Mouse (Mus musculus): Measurements from ENCODE around the gene Cant1.

Cant1 gene

GRCm38 (mm10) chr11:118427266-118427779, 8.4 kb upstream of the Cant1 start:
- Histone ChIP-seq H3K4me1 (replicated peaks; ENCODE audit: low read depth, low read length) (peaks cover 33% of the 10 kb centered on the region), H3K27me3 (ENCODE audit: insufficient read depth, low read length) (peaks cover 22% of the 10 kb centered on the region), H3K36me3 (ENCODE audit: insufficient read depth, low read length) (no peaks in the 10 kb centered on the region), H3K4me3 (replicated peaks; ENCODE audit: low read length) (no peak overlapping the region), H3K9me3 (ENCODE audit: low read length) (no peaks in the 10 kb centered on the region)
- TF ChIP-seq POU5F1 (IDR thresholded peaks at IDR 0.05; ENCODE audit: borderline replicate concordance, low read length) (no peak), NANOG (IDR thresholded peaks at IDR 0.05; ENCODE audit: borderline replicate concordance, low read length) (no peak), CTCF (conservative IDR thresholded peaks at IDR 0.05; ENCODE audit: low read length) (no peak)

DNA sequence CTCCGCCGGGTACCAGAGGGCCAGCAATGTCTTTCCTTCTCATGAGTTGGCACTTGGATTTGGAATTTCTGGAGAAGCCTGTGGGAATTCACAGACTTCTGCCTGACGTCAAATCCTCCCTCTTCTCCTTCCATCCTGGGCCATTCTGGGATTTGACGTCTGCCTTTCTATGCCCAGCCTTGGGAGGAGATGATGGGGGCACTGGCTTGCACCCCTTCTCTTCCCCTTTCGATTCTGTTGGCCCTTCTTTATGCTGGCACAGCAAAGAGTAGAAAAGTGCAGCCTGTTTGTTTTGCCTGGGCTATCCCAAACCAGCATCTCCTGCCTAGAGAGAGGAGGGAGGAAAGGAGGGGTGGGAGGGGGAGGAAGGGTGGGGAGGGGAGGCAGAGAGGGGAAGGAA, 7.9 kb upstream of the Cant1 start:
- no peak overlapping the region for H3K4me3 ChIP-seq (replicated peaks; ENCODE audit: low read length)
- H3K27me3 ChIP-seq (ENCODE audit: insufficient read depth, low read length), result peaks cover 22% of the 10 kb centered on the region
- no peaks in the 10 kb centered on the region for H3K36me3 ChIP-seq (ENCODE audit: insufficient read depth, low read length)
- TF ChIP-seq CTCF (conservative IDR thresholded peaks at IDR 0.05; ENCODE audit: low read length) (no peak), NANOG (IDR thresholded peaks at IDR 0.05; ENCODE audit: borderline replicate concordance, low read length) (no peak), POU5F1 (IDR thresholded peaks at IDR 0.05; ENCODE audit: borderline replicate concordance, low read length) (no peak)
- peaks cover 33% of the 10 kb centered on the region for H3K4me1 ChIP-seq (replicated peaks; ENCODE audit: low read depth, low read length)
- H3K9me3 ChIP-seq (ENCODE audit: low read length), result no peaks in the 10 kb centered on the region

DNA sequence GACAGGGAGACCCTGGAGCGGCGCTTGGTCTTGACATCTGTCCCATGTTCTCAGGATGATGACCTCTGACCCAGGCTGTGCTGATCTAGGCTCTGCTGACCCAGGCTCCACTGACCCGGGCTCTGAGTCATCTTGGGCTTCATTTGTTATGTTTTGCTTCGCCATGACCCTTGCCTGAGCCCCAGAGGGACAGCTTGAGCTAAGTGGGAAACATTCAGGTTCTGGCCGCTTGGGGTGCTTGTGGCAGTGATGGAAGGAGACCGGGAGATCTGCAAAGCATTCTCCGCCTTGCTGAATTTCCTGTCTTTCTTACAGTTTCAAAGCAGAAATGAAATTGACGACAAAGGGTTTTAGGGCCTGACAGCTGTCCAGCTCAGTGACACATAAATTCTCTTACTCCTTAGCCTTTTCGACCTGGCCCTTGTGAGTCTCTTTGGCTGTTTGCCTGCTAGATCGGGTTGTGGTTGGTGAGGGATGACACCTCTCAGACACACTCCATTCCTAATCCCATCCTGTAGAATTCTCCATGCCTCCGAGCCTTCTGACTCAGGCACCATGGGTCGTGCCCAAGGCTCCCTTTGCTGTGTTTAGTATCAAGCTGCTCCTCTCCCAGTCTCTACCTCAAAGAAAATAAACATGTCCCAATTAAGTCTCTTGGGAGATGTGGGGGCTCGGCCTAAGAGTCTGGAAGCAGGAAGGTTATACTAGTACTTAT, 5.9 kb upstream of the Cant1 start:
- TF ChIP-seq POU5F1 (IDR thresholded peaks at IDR 0.05; ENCODE audit: borderline replicate concordance, low read length), result no peak
- TF ChIP-seq NANOG (IDR thresholded peaks at IDR 0.05; ENCODE audit: borderline replicate concordance, low read length), result no peak
- no peak for TF ChIP-seq CTCF (conservative IDR thresholded peaks at IDR 0.05; ENCODE audit: low read length)
- H3K4me3 ChIP-seq (replicated peaks; ENCODE audit: low read length), result no peak overlapping the region
- peaks cover 33% of the 10 kb centered on the region for H3K4me1 ChIP-seq (replicated peaks; ENCODE audit: low read depth, low read length)
- H3K27me3 ChIP-seq (ENCODE audit: insufficient read depth, low read length), result peaks cover 22% of the 10 kb centered on the region
- no peaks in the 10 kb centered on the region for H3K9me3 ChIP-seq (ENCODE audit: low read length)
- no peaks in the 10 kb centered on the region for H3K36me3 ChIP-seq (ENCODE audit: insufficient read depth, low read length)

DNA sequence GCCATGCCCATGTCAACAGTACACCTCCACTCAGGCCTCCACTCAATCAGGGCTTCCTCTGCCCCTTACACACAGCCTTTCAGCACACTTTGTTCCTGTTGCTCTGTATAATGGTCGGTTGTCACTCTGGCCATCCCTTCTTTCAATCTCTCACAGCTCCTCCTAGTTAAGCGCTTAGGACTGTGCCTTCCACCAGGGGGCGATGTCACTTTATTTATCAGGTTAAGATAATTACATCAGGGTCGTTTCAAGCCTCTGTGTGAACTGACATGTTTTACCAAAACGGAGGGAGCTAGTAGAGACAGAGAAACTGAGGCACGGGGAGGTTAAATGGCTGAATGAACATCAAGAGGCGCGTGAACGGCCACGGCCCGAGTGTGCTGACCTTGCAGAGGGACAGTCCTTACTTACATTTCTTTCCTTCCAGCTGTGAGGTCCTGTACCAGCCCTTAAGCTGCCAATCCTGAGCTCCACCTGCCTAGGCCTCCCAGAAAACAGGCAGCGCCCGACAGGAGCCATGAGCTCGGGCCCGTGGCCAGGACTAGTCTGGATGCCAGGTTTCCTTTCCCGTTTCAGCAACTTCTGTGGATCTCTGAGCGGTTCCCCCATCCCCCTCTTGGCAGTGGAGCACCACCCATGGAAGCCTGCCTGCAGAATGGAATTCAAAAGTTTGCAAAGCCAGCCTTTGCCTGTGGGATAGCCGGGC, 4.5 kb upstream of the Cant1 start:
- Histone ChIP-seq H3K36me3 (ENCODE audit: insufficient read depth, low read length) (no peaks in the 10 kb centered on the region), H3K4me1 (replicated peaks; ENCODE audit: low read depth, low read length) (peaks cover 25% of the 10 kb centered on the region), H3K4me3 (replicated peaks; ENCODE audit: low read length) (no peak overlapping the region), H3K27me3 (ENCODE audit: insufficient read depth, low read length) (peaks cover 22% of the 10 kb centered on the region), H3K9me3 (ENCODE audit: low read length) (no peaks in the 10 kb centered on the region)
- TF ChIP-seq NANOG (IDR thresholded peaks at IDR 0.05; ENCODE audit: borderline replicate concordance, low read length), result no peak
- no peak for TF ChIP-seq POU5F1 (IDR thresholded peaks at IDR 0.05; ENCODE audit: borderline replicate concordance, low read length)
- TF ChIP-seq CTCF (conservative IDR thresholded peaks at IDR 0.05; ENCODE audit: low read length), result peak; percentile 71

- Histone ChIP-seq H3K4me3 (replicated peaks; ENCODE audit: low read length) (no peak overlapping the region), H3K4me1 (replicated peaks; ENCODE audit: low read depth, low read length) (peaks cover 42% of the 10 kb centered on the region), H3K36me3 (ENCODE audit: insufficient read depth, low read length) (peaks cover 16% of the 10 kb centered on the region), H3K27me3 (ENCODE audit: insufficient read depth, low read length) (no peaks in the 10 kb centered on the region), H3K9me3 (ENCODE audit: low read length) (no peaks in the 10 kb centered on the region)
- TF ChIP-seq CTCF (conservative IDR thresholded peaks at IDR 0.05; ENCODE audit: low read length) (no peak), NANOG (IDR thresholded peaks at IDR 0.05; ENCODE audit: borderline replicate concordance, low read length) (no peak), POU5F1 (IDR thresholded peaks at IDR 0.05; ENCODE audit: borderline replicate concordance, low read length) (no peak)
Observed at GRCm38 (mm10) chr11:118420261-118420660, 1.4 kb upstream of the Cant1 start.

- H3K4me1 ChIP-seq (replicated peaks; ENCODE audit: low read depth, low read length), result peaks cover 38% of the 10 kb centered on the region
- no peaks in the 10 kb centered on the region for H3K27me3 ChIP-seq (ENCODE audit: insufficient read depth, low read length)
- H3K9me3 ChIP-seq (ENCODE audit: low read length), result no peaks in the 10 kb centered on the region
- no peak for TF ChIP-seq CTCF (conservative IDR thresholded peaks at IDR 0.05; ENCODE audit: low read length)
- no peak for TF ChIP-seq NANOG (IDR thresholded peaks at IDR 0.05; ENCODE audit: borderline replicate concordance, low read length)
- no peak for TF ChIP-seq POU5F1 (IDR thresholded peaks at IDR 0.05; ENCODE audit: borderline replicate concordance, low read length)
- peak overlapping the region; percentile 98 for H3K4me3 ChIP-seq (replicated peaks; ENCODE audit: low read length)
- peaks cover 34% of the 10 kb centered on the region for H3K36me3 ChIP-seq (ENCODE audit: insufficient read depth, low read length)
Observed at GRCm38 (mm10) chr11:118418442-118418833, 448 bp downstream of the Cant1 start.

- H3K4me3 ChIP-seq (replicated peaks; ENCODE audit: low read length), result peak overlapping the region; percentile 98
- H3K27me3 ChIP-seq (ENCODE audit: insufficient read depth, low read length), result no peaks in the 10 kb centered on the region
- no peaks in the 10 kb centered on the region for H3K9me3 ChIP-seq (ENCODE audit: low read length)
- TF ChIP-seq NANOG (IDR thresholded peaks at IDR 0.05; ENCODE audit: borderline replicate concordance, low read length) (no peak), POU5F1 (IDR thresholded peaks at IDR 0.05; ENCODE audit: borderline replicate concordance, low read length) (no peak), CTCF (conservative IDR thresholded peaks at IDR 0.05; ENCODE audit: low read length) (no peak)
- peaks cover 42% of the 10 kb centered on the region for H3K36me3 ChIP-seq (ENCODE audit: insufficient read depth, low read length)
- H3K4me1 ChIP-seq (replicated peaks; ENCODE audit: low read depth, low read length), result peaks cover 41% of the 10 kb centered on the region
Observed at GRCm38 (mm10) chr11:118417496-118417895, 1.4 kb downstream of the Cant1 start.

GRCm38 (mm10) chr11:118416046-118416445, 2.8 kb downstream of the Cant1 start:
- TF ChIP-seq NANOG (IDR thresholded peaks at IDR 0.05; ENCODE audit: borderline replicate concordance, low read length) (no peak), POU5F1 (IDR thresholded peaks at IDR 0.05; ENCODE audit: borderline replicate concordance, low read length) (no peak), CTCF (conservative IDR thresholded peaks at IDR 0.05; ENCODE audit: low read length) (no peak)
- peaks cover 57% of the 10 kb centered on the region for H3K36me3 ChIP-seq (ENCODE audit: insufficient read depth, low read length)
- H3K9me3 ChIP-seq (ENCODE audit: low read length), result no peaks in the 10 kb centered on the region
- no peak overlapping the region for H3K4me3 ChIP-seq (replicated peaks; ENCODE audit: low read length)
- H3K27me3 ChIP-seq (ENCODE audit: insufficient read depth, low read length), result no peaks in the 10 kb centered on the region
- H3K4me1 ChIP-seq (replicated peaks; ENCODE audit: low read depth, low read length), result peaks cover 56% of the 10 kb centered on the region
